Mouse (Mus musculus): ENCODE data around the gene Dnaic1. TPM values are rescaled to one million over a fixed set of nuclear protein-coding genes. Genes with fewer than 3 reads are reported as not detected.

Gene Dnaic1
- total RNA-seq, 1 experiment, result 1.7 TPM

GRCm38 (mm10) chr4:41676248-41677005 is 106.9 kb downstream of the Dnaic1 start:
- H3K4me3 ChIP-seq (ENCODE audit: insufficient read depth in 1 of 2, low read depth in 1 of 2, low read length in 2 of 2, poor library complexity in 1 of 2, severe bottlenecking in 1 of 2), result peak overlapping the region in 1 of 2 experiments; percentile 16; a peak in 2 of 4 replicates
- no peak overlapping the region for H3K9ac ChIP-seq (ENCODE audit: insufficient read depth, low read depth, low read length, poor library complexity, severe bottlenecking)
- peaks cover 4 to 17% of the 10 kb centered on the region in 2 experiments; a peak in 1 of 4 replicates for H3K4me1 ChIP-seq (ENCODE audit: control insufficient read depth in 2 of 2, insufficient read depth in 2 of 2, low read length in 2 of 2, poor library complexity in 1 of 2)
- H3K36me3 ChIP-seq (ENCODE audit: control insufficient read depth, insufficient read depth, low read length, poor library complexity, severe bottlenecking), result no peaks in the 10 kb centered on the region
- no peak overlapping the region for H3K27ac ChIP-seq (ENCODE audit: insufficient read depth, low read depth, low read length, poor library complexity, severe bottlenecking)
- no peak for DNase-seq (ENCODE audit: low read depth, low spot score)
- TF ChIP-seq HCFC1 (IDR thresholded peaks at IDR 0.05; ENCODE audit: borderline replicate concordance, insufficient read depth, low read length) (no peak), MAFK (IDR thresholded peaks at IDR 0.05; ENCODE audit: insufficient read depth, low read depth, low read length) (no peak), CHD2 (IDR thresholded peaks at IDR 0.05; ENCODE audit: low read depth, low read length) (no peak), ZNF384 (IDR thresholded peaks at IDR 0.05; ENCODE audit: low read depth, low read length) (no peak), ZC3H11A (IDR thresholded peaks at IDR 0.05; ENCODE audit: borderline replicate concordance, low read depth, low read length) (no peak)
- no peaks in the 10 kb centered on the region for H3K9me3 ChIP-seq (ENCODE audit: control insufficient read depth, insufficient read depth, low read depth, low read length)
- in situ Hi-C loops (cut with MboI; ENCODE audit: low sequenced_read_pairs in 2 of 2, unreplicated experiment in 2 of 2), result no loop called here

DNA sequence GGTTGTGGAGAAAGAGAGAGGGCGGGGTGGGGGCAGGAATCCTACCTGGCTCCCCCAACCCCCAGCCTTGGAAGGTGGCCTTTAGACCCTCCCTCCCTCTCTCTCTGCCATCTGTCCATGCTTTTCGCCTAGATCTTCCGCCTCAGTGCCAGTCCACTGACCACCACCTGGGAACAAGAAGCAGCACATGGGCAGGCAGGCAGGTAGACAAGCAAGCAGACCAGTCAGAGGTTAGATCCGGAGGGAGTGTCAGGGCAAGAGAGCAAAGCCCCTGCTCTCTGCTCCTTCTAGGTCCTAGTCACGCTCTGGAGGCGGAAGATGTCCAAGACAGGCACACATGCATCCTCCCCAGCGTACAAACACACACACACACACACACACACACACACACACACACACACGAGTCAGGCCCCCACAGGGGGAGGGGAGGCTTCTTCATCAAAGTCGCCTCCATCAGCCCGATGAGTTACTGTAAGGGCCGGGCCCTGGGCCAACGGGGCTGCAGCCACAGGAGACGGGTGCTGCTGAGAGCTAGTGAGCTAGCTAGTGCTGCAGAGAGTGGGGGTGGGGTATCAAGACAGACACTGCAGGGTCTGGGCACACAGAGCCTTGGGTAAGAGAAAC is 107.5 kb downstream of the Dnaic1 start:
- in situ Hi-C loops (cut with MboI; ENCODE audit: low sequenced_read_pairs in 2 of 2, unreplicated experiment in 2 of 2), result no loop called here
- peaks cover 4 to 17% of the 10 kb centered on the region in 2 experiments; a peak in 1 of 4 replicates for H3K4me1 ChIP-seq (ENCODE audit: control insufficient read depth in 2 of 2, insufficient read depth in 2 of 2, low read length in 2 of 2, poor library complexity in 1 of 2)
- H3K4me3 ChIP-seq (ENCODE audit: insufficient read depth in 1 of 2, low read depth in 1 of 2, low read length in 2 of 2, poor library complexity in 1 of 2, severe bottlenecking in 1 of 2), result no peak overlapping the region
- no peak overlapping the region for H3K27ac ChIP-seq (ENCODE audit: insufficient read depth, low read depth, low read length, poor library complexity, severe bottlenecking)
- no peaks in the 10 kb centered on the region for H3K36me3 ChIP-seq (ENCODE audit: control insufficient read depth, insufficient read depth, low read length, poor library complexity, severe bottlenecking)
- no peaks in the 10 kb centered on the region for H3K9me3 ChIP-seq (ENCODE audit: control insufficient read depth, insufficient read depth, low read depth, low read length)
- no peak for TF ChIP-seq ZNF384 (IDR thresholded peaks at IDR 0.05; ENCODE audit: low read depth, low read length)
- no peak for TF ChIP-seq MAFK (IDR thresholded peaks at IDR 0.05; ENCODE audit: insufficient read depth, low read depth, low read length)
- TF ChIP-seq CHD2 (IDR thresholded peaks at IDR 0.05; ENCODE audit: low read depth, low read length), result no peak
- no peak for TF ChIP-seq HCFC1 (IDR thresholded peaks at IDR 0.05; ENCODE audit: borderline replicate concordance, insufficient read depth, low read length)
- TF ChIP-seq ZC3H11A (IDR thresholded peaks at IDR 0.05; ENCODE audit: borderline replicate concordance, low read depth, low read length), result no peak
- H3K9ac ChIP-seq (ENCODE audit: insufficient read depth, low read depth, low read length, poor library complexity, severe bottlenecking), result no peak overlapping the region
- DNase-seq (ENCODE audit: low read depth, low spot score), result no peak

- in situ Hi-C loops (cut with MboI; ENCODE audit: low sequenced_read_pairs in 2 of 2, unreplicated experiment in 2 of 2), result no loop called here
- H3K4me3 ChIP-seq (ENCODE audit: insufficient read depth in 1 of 2, low read depth in 1 of 2, low read length in 2 of 2, poor library complexity in 1 of 2, severe bottlenecking in 1 of 2), result no peak overlapping the region
- TF ChIP-seq CHD2 (IDR thresholded peaks at IDR 0.05; ENCODE audit: low read depth, low read length), result no peak
- TF ChIP-seq ZNF384 (IDR thresholded peaks at IDR 0.05; ENCODE audit: low read depth, low read length), result no peak
- TF ChIP-seq ZC3H11A (IDR thresholded peaks at IDR 0.05; ENCODE audit: borderline replicate concordance, low read depth, low read length), result no peak
- TF ChIP-seq HCFC1 (IDR thresholded peaks at IDR 0.05; ENCODE audit: borderline replicate concordance, insufficient read depth, low read length), result no peak
- no peak for TF ChIP-seq MAFK (IDR thresholded peaks at IDR 0.05; ENCODE audit: insufficient read depth, low read depth, low read length)
- no peak overlapping the region for H3K27ac ChIP-seq (ENCODE audit: insufficient read depth, low read depth, low read length, poor library complexity, severe bottlenecking)
- H3K9me3 ChIP-seq (ENCODE audit: control insufficient read depth, insufficient read depth, low read depth, low read length), result no peaks in the 10 kb centered on the region
- no peak for DNase-seq (ENCODE audit: low read depth, low spot score)
- peaks cover 2 to 15% of the 10 kb centered on the region in 2 experiments; a peak in 1 of 4 replicates for H3K4me1 ChIP-seq (ENCODE audit: control insufficient read depth in 2 of 2, insufficient read depth in 2 of 2, low read length in 2 of 2, poor library complexity in 1 of 2)
- H3K9ac ChIP-seq (ENCODE audit: insufficient read depth, low read depth, low read length, poor library complexity, severe bottlenecking), result no peak overlapping the region
- H3K36me3 ChIP-seq (ENCODE audit: control insufficient read depth, insufficient read depth, low read length, poor library complexity, severe bottlenecking), result no peaks in the 10 kb centered on the region
Measured at GRCm38 (mm10) chr4:41678863-41679262, 109.3 kb downstream of the Dnaic1 start.

DNA sequence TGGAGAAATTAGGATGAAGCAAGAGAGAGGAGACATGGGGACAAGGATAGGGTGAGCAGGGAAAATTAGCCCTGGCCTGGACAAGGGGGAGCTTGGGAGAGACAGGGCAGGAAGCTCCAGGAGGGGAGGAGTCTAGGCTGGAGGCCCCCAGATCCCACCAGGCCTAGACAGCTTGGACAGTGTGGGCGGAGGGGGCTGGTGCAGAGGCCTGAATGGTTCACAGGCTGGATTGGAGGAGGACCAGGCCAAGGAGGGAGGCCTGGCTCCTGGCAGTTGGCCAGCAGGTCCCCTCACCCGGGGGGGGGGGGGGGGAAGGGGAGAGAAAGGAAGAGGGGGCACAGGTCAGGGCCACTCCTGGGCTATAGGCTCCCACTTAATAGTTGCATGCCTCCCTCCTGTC is 109.7 kb downstream of the Dnaic1 start:
- in situ Hi-C loops (cut with MboI; ENCODE audit: low sequenced_read_pairs in 2 of 2, unreplicated experiment in 2 of 2), result no loop called here
- no peaks in the 10 kb centered on the region for H3K9me3 ChIP-seq (ENCODE audit: control insufficient read depth, insufficient read depth, low read depth, low read length)
- H3K4me3 ChIP-seq (ENCODE audit: insufficient read depth in 1 of 2, low read depth in 1 of 2, low read length in 2 of 2, poor library complexity in 1 of 2, severe bottlenecking in 1 of 2), result no peak overlapping the region
- no peaks in the 10 kb centered on the region for H3K36me3 ChIP-seq (ENCODE audit: control insufficient read depth, insufficient read depth, low read length, poor library complexity, severe bottlenecking)
- DNase-seq (ENCODE audit: low read depth, low spot score), result no peak
- no peak overlapping the region for H3K27ac ChIP-seq (ENCODE audit: insufficient read depth, low read depth, low read length, poor library complexity, severe bottlenecking)
- TF ChIP-seq ZC3H11A (IDR thresholded peaks at IDR 0.05; ENCODE audit: borderline replicate concordance, low read depth, low read length) (no peak), ZNF384 (IDR thresholded peaks at IDR 0.05; ENCODE audit: low read depth, low read length) (no peak), MAFK (IDR thresholded peaks at IDR 0.05; ENCODE audit: insufficient read depth, low read depth, low read length) (no peak), CHD2 (IDR thresholded peaks at IDR 0.05; ENCODE audit: low read depth, low read length) (no peak), HCFC1 (IDR thresholded peaks at IDR 0.05; ENCODE audit: borderline replicate concordance, insufficient read depth, low read length) (no peak)
- H3K4me1 ChIP-seq (ENCODE audit: control insufficient read depth in 2 of 2, insufficient read depth in 2 of 2, low read length in 2 of 2, poor library complexity in 1 of 2), result peaks cover 2 to 15% of the 10 kb centered on the region in 2 experiments; a peak in 1 of 4 replicates
- H3K9ac ChIP-seq (ENCODE audit: insufficient read depth, low read depth, low read length, poor library complexity, severe bottlenecking), result no peak overlapping the region
